Mouse (Mus musculus) 416B (cell line): ENCODE results near the gene Slc35e3.

ENCODE experiments used
- DNase-seq: peaks from one replicate; pipeline ENCODE4 v3.0.0; 2011; ENCODE audit warnings: low read depth

Gene Slc35e3

DNA sequence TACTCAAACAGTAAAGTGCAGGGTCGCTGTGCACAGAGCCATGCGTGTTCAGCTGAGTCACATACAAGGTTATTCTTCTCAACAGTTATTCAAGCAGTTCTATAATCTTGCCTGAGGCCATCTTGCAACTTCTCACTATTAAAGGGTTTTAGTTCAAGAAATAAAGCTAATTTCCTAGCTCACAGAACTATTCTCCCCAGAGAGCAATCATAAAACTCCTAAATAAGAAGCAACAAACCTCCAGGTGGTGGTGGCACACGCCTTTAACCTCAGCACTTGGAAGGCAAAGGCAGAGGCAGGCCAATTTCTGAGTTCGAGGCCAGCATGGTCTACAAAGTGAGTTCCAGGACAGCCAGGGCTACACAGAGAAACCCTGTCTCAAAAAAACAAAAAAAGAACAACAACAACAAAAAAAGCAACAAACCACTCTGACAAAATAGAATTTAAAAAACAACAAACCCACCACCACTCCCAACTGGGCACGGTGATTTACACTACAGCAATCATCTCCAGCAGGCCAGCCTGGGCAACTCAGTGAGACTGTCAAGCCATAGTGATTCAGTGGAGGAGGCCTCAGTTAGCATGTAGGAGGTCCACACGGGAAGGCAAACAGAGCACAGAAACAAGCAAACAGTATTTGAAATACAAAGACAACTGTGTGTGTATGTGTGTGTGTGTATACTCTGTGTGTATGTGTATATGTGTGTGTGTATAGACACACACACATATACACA, 49.2 kb downstream of the Slc35e3 start:
- DNase-seq = no peak

DNA sequence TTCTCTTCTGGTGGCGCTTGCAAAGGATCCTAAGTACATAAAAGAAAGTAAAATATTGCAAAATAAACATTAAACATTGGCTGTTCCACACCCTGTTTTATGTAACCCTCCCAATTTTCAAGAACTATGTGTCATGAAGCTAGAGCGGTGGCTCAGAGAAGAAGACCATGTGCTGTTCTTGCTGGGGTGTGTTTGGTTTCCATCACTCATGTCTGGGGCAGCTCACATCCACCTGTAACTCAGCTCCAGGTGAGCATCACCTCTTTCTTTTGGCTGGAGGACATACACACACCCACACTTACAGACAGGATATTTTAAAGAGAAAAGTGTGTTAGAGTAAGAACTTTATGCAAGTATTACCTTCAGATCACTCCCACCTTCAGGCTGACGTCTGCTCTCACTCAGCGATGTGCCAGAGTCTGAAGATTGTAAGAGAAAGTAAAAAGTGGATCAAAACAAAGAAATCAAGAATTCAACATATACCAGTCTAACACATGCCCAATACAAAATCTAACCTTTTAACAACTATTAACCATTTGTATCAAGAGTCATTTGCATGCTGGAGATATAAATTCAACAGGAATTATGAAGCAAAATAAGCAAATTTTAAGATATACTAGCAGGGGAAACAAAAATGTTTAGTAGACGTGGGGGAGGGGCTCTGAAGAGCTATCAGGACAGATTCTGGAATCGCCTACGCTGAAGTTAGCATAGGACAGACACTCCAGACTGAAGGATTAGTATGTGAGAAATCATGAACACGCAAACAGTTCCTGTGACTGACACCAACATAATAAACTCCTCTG, 49.9 kb downstream of the Slc35e3 start:
- DNase-seq = no peak

DNA sequence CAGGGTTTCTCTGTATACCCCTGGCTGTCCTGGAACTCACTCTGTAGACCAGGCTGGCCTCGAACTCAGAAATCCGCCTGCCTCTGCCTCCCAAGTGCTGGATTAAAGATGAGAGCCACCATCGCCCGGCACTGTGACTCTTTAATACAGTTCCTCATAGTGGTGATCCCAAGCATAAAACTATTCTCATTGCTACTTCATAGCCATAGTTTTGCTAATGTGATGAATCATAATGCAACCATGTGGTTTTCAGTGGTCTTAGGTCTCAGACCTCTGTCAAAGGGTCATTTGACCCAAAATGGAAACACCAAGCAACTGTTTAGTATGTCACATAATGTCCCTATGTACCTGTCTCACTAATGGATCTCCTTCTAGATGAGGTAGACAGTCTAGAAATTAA, 50.6 kb downstream of the Slc35e3 start:
- DNase-seq = no peak

DNA sequence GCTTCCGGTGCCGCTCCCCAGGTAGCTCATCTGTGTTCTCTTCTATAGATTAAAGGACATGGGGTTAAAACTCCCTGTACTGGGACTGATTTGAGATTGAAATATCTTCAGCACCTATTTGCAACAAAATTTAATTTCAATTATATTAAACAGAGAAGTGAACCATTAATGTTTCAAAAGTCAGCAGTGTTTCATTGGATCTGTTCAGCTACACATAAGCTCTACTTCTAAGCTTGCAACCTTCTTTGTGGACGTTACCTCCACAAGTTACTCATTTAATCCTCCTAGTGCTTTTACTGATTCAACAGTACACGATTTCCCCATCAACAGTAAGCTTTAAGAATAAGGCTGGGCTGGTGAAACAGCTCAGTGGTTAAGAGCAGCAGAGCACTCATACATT, 51.1 kb downstream of the Slc35e3 start:
- DNase-seq = no peak

DNA sequence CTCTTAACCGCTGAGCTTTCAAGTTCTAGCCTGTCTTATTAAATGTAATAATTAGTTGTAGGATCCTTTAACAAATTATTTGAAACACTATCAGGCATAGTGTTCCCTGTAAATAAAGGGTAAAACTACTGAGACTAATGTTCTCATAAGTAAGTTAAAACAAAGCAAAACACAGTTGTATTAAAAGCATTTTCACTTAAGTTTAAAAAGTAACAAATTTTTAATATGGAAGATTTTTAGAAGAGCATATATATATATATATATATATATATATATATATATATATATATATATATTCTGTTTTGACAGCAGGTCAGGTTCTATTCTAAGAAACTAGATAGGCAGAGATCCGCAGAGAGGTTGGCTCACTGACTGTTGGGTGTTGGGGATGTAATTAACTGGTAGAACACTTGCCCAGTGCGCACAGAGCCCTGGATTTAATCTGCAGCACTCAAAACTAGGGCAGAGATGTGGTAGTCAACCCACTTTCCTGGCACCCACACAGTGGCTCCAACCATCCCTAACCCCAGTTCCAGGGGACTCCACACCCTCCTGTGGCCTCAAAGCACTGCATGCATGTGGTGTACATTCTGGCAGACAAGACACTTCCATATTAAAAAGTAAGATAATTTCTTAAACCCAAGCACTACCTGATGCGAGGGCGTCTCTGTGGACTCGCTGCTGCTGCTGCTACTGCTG, 51.8 kb downstream of the Slc35e3 start:
- DNase-seq = no peak

DNA sequence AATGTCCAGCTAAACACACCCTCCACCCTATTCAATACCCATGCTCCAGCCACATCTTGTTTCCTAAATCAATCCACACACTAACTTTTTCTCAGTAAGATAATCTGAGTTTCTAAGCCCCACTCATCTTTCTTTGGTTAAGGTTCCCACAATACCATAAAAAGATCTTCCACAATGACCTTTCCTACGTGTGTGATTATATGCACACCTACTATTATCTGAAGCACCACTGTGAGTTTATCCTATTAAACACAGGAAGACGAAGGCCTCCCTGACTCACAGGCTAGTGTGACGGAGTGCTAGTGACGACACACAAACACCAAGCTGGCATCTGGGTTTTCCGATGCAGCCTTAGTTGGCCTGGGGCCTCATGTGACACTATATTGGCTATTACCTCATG, 53.2 kb downstream of the Slc35e3 start:
- DNase-seq = no peak

DNA sequence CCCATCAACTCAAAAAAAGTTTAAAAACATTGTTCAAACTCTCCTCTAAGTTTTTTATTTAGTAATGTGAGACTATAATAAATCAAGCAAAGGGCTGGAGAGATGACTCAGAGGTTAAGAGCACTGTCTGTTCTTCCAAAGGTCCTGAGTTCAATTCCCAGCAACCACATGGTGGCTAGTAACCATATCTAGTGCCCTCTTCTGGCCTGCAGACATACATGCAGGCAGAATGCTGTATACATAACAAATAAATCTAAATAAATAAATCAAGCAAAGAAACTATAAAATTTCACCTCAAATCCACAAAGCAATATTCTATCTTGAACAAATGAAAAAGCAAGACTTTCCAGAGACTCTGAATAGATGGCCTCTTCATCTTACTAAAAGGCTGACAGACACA, 54.0 kb downstream of the Slc35e3 start:
- no peak for DNase-seq

DNA sequence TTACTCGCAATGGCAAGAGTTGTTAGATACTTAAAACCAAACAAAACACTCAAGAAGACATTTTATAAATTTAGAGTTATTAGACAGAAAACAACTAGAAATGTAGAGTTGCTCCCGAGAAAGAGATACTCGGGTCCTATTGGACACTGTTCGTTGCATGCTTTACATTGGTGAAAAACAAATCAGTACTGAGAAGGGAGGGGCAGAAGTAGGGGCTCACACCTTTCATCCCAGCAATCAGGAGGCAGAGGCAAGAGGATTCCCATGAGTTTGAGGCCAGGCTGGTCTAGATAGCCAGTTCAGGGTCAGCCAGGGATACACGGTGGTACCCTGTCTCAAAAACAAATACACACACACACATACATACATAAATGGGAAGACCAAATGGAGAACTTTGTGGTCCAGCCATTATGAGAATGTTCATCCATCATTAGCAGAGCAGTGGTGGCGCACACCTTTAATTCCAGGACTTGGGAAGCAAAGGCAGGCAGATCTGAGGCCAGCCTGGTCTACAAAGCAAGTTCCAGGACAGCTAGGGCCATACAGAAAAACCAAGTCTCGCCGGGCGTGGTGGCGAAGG, 54.7 kb downstream of the Slc35e3 start:
- DNase-seq = no peak

DNA sequence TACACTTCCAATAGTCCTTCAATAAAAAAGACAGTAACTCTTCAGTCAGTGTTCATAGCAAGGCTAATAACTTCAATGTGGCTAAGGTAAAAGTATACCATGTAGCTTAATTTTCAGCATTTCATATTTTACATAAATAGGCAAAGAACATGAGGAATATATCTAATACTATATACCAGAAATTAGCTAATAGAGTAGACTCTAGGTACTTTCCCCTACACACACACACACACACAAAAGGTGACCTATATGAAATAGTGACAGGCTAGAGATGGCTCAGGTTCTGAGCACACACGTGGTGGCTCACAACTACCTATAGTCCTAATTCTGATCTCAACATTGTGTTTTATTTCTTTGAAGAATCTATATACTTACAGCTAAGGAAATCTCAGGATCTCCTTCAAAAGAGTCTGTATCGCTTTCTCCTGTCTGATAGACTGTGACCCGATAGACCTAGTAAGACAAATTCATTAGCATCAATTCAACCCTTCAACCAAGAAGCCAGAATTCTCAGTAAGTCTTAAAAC, 55.3 kb downstream of the Slc35e3 start:
- no peak for DNase-seq

DNA sequence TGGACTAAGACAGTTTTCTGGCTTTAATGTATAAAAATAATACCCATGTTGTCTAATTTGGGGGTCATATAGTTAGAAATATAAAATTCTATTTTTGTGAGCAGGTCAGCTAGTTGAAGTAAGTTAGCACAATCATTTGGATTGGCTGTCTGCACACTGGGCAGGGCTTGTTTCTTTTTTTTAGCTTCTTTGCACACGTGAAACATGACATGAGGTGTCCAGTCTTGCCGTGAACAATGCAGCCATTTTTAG, 56.1 kb downstream of the Slc35e3 start:
- DNase-seq = no peak

DNA sequence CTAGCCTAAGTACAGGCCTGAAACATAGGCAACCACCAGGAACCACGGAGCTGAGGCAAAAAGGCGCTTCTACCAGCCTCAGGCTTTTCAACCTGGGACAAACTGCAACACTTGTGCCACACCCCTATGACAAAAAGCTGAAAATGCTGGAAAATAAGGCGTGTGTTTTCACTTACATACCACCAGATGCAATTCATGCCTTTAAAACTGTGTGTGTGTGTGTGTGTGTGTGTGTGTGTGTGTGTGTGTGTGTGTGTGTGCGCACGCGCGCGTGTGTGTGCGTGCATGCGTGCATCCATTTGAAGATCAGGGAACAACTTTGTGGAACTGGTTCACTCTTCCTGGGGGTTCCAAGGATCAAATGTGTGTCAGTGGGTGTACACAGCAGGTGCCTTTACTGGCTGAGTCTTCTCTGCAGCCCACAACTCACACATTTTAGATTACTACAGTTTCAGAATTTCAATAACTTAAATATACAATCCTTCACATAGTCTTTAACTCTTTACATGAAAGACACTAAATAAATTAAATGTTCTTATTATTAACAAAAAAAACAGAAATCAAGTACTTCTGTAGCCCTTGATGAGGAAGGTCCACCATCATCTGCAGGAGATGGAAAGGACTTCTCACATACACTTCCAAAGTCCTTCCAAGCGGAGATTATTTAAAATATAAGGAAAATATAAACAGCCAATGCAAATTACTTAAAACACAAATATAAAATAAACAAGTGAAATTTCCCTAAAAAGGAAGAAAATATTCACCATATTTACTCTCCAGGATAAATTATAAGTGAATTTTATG, 56.7 kb downstream of the Slc35e3 start:
- no peak for DNase-seq

DNA sequence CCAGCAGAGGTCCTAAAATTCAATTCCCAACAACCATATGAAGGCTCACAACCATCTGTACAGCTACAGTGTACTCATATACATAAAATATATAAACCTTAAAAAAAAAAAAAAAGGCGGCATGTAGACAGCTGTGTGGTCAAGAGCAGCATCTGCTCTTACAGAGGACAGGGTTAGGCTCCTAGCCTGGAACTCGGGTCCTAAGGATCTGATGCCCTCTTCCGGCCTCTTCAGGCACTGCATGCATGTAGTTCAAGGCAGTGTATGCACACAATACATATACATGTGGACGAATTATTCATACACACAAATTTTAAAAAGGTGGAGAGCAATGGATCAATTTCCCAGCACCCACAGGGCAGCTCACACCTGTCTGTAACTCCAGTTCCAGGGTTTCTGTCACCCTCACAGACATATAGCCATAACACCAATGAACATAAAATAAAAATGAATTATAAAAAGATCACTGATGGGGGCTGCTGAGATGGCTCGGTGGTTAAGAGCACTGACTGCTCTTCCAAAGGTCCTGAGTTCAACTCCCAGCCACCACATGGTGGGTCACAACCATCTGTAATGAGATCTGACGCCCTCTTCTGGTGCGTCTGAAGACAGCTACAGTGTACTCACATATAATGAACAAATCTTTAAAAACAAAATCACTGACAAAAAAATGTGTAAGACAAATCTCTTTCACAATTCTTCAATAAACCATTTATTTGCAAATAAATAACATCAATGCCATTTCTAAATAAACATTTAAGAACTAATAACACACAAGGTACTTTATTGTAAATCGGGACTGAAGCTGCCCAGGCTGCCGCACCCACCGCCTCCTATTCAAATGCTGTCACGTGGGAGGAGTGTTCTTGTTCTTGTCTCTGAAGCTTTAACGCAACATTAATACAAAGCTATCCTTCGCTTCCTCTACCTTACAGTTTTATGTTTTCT, 57.7 kb downstream of the Slc35e3 start:
- DNase-seq = peak; percentile 72

DNA sequence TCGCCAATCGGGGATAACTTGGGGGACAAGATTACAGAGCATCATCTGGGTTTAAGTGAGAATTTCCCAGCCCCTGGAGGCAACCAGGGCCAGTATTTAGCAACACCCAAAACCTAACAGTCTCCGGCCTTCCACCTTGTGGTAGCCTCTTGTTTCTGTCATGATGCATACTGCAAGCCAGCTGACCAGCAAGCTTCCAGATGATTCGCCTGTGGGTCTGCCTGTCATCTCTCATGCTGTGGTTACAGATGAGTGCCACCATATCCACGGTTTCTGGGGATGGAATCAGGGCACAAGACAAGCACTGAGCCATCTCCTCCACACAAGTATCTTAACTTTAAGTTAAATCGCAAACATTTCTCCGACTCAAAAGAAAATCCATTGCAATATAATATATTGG, 58.6 kb downstream of the Slc35e3 start:
- peak; percentile 59 for DNase-seq

DNA sequence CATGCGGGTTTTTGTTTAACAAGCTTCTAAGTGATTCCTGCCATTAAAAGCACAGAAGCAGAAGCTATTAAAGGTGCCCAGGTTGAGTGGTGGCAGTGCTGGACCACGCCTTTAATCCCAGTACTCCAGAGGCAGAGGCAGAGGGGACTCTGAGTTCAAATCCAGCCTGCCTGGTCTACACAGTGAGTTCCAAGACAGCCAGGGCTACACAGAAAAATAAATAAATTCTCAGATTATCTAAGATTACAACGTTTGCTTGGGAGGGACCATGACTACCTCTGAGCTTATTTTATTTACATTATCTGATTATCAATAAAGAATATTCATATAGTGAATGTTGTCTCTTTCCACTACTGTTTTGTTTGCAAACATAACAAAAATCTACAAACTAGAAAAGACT, 59.1 kb downstream of the Slc35e3 start:
- DNase-seq = no peak

DNA sequence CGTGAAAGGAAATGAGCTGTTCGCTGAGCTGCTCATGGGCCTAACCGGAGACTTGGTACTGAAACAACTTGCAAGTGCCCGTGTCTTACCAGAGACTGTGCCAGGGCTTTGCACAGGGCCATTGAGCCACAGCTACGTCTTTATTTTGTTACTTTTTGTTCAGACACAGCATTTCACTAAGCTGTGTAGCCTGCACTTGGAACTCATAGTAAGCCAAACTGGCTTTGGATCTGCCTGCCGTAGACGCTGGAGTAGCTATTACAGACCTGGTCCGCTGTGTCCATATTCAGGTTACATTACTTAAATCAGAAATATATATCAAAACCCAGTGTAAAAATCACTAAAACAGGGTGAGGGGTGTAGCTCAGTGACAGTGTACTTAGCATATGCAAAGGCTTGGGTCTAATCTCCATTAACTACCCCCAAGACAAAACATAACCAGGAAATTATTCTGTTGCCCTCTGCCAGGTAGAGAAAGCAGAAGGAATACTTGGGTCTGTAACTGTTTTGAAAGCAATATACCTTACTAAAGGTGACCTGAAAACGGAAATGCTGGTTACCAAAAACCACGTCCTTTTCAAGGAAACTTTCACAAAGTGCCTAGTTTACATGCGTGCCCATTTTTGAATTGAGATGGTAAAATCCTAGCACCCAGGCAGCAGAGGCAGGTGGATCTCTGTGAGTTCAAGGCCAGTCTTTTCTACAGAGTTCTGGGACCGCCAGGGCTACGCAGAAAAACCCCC, 60.1 kb downstream of the Slc35e3 start:
- no peak for DNase-seq

DNA sequence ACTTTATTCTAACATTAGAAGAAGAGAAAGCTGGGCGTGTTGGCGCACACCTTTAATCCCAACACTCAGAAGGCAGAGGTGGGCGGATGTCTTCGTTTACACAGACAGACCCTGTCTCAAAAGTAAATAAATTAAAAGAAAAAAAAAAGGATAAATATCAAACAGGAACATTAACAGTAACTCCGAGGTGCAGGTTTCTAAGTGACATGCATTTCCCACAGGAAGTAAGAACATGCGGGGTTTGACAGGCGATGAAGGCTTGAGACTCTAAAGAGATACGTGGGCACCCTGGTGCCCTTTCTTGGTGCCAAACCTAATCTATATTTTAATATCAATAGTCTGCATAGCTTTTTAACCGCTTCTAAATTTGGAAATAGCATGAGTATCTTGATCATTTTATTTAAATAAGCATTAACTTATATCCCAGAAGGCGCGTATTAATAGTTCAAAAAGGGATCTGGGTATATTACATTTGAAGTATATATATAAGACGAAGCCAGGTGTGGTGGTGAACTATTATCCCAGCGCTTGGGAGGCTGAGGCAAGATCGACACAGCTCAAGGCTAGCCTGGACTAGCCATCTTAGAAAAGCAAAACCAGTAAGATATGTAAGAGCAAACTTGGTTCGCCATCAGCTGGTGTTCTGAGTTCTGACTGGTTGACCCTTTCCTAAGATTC, 60.9 kb downstream of the Slc35e3 start:
- no peak for DNase-seq

DNA sequence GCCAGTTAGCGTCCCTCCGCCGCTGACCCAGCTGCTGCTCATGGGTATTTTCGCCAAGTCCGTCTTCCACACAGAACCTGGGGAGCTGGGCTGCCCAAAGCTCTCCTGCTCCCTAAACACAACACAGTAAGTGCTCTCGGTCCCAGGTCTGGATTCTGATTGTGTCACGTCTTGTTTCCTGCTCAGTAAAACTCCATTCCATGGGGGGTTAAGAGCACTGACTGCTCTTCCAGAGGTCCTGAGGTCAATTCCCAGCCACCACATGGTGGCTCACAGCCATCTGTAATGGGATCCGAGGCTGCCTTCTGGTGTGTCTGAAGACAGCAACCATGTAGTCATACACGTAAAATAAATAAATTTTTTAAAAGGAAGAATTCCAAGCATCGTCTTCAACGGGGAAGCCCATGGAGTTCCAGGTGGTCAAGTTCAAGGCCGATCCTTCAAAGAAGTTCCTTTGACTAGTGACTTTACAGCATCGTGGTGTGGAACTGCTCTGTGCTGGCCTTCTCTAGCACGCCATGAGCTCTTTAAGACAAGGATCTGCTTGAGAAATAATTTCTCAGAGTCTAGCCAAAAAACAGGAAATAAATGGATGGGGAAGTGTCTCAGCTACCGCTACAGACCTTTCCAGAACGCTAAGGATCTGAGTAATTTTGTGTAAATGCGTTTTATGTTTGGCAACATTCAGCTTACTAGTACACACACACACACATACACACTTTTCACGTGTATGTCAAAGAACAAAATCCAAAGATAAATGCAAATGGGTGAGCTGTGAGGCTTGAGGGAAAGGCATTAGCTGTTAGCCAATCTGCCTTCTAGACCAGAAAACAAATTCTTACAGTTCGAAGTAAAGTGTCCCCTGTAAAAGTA, 61.6 kb downstream of the Slc35e3 start:
- DNase-seq = peak; percentile 29

DNA sequence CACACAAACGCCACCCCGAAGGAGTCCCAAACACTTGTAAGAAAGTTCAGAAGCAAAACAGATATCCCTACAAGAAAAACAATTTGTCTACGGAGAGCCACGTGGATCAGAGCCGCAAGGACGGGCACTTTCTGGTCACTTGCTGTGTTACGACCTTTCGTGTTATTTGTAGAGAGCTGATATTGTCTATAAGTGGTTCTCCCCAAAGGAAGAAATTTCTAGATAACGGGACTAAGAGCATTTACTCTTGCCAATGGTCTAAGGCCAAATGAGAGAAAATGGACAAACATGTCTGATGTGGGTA, 62.5 kb downstream of the Slc35e3 start:
- DNase-seq = no peak
